Mouse (Mus musculus): ENCODE measurements at regions not wholly inside any gene's neighbourhood (a gene's known extent, or its start where the extent isn't known, plus 50 kb on each side); places are given as distances from the start of the nearest gene placed in this dataset.
A peak's percentile ranks its signal among the peaks of the same experiment; 100 is the strongest.

GRCm38 (mm10) chr14:76632763-76633162 lies 76.1 kb upstream of the Serp2 start:
- no peaks in the 10 kb centered on the region for H3K4me1 ChIP-seq (replicated peaks)
- WGBS (ENCODE audit: insufficient replicate concordance): 77% methylated on average over 6 of the region's 6 CpGs
- H3K4me3 ChIP-seq (replicated peaks): no peak overlapping the region
- no peaks in the 10 kb centered on the region for H3K36me3 ChIP-seq
- H3K9me3 ChIP-seq (replicated peaks): no peaks in the 10 kb centered on the region
- ATAC-seq (ENCODE audit: low read depth) (no peak), DNase-seq (no peak)
- H3K4me2 ChIP-seq: no peak overlapping the region
- no peak overlapping the region for H3K9ac ChIP-seq
- no peak overlapping the region for H3K27ac ChIP-seq
- peaks cover 3% of the 10 kb centered on the region; the same call in 1 of the 2 replicates for H3K27me3 ChIP-seq

DNA sequence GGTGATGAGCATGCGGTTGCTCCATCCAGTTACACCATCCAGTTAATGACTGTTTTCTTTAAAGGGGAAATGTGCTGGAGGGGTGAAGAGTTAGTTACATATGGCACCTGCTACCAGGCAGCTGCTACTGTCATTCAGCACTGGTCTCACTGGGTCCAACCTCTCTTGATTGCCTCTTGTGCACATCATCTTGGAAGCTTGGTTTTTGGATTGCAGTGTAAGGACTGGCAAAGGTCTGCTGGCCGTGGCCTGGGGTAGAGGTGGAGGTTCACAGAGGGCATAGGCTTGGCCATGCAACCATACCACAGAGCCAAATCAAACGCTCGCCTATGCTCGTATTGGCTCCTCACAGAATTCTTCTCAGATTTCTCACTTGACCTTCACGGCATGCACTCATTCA lies 75.1 kb upstream of the Serp2 start:
- Histone ChIP-seq H3K9ac (no peak overlapping the region), H3K4me2 (no peak overlapping the region), H3K27me3 (peaks cover 3% of the 10 kb centered on the region; the same call in 1 of the 2 replicates), H3K4me3 (replicated peaks) (no peak overlapping the region), H3K27ac (no peak overlapping the region), H3K4me1 (replicated peaks) (no peaks in the 10 kb centered on the region), H3K36me3 (no peaks in the 10 kb centered on the region), H3K9me3 (replicated peaks) (no peaks in the 10 kb centered on the region)
- DNase-seq (no peak), ATAC-seq (ENCODE audit: low read depth) (no peak)
- 73% methylated on average over 6 of the region's 6 CpGs for WGBS (ENCODE audit: insufficient replicate concordance)

- H3K9me3 ChIP-seq (replicated peaks): no peaks in the 10 kb centered on the region
- no peak overlapping the region for H3K27ac ChIP-seq
- no peak for DNase-seq
- H3K4me3 ChIP-seq (replicated peaks): no peak overlapping the region
- no peaks in the 10 kb centered on the region for H3K4me1 ChIP-seq (replicated peaks)
- 79% methylated on average over 4 of the region's 4 CpGs for WGBS (ENCODE audit: insufficient replicate concordance)
- no peak overlapping the region for H3K9ac ChIP-seq
- ATAC-seq (ENCODE audit: low read depth): no peak
- no peaks in the 10 kb centered on the region for H3K36me3 ChIP-seq
- H3K27me3 ChIP-seq: 0 out of 2 replicates have a peak, but pooled peaks cover 3% of the 10 kb centered on the region
- no peak overlapping the region for H3K4me2 ChIP-seq
Measured at GRCm38 (mm10) chr14:76631181-76631580, 74.5 kb upstream of the Serp2 start.

GRCm38 (mm10) chr14:76629913-76630478 lies 73.3 kb upstream of the Serp2 start:
- Histone ChIP-seq H3K9ac (no peak overlapping the region), H3K4me3 (replicated peaks) (no peak overlapping the region), H3K4me1 (replicated peaks) (peaks cover 11% of the 10 kb centered on the region), H3K27me3 (0 out of 2 replicates have a peak, but pooled peaks cover 3% of the 10 kb centered on the region), H3K9me3 (replicated peaks) (no peaks in the 10 kb centered on the region), H3K27ac (no peak overlapping the region), H3K4me2 (no peak overlapping the region), H3K36me3 (no peaks in the 10 kb centered on the region)
- ATAC-seq (ENCODE audit: low read depth) (no peak), DNase-seq (no peak)
- 62% methylated on average over 11 of the region's 11 CpGs for WGBS (ENCODE audit: insufficient replicate concordance)

- WGBS (ENCODE audit: insufficient replicate concordance): 72% methylated on average over 10 of the region's 10 CpGs
- H3K9me3 ChIP-seq (replicated peaks): no peaks in the 10 kb centered on the region
- ATAC-seq (ENCODE audit: low read depth): no peak
Measured at GRCm38 (mm10) chr14:76628182-76628892, 71.6 kb upstream of the Serp2 start.

GRCm38 (mm10) chr14:76625589-76626368 lies 69.1 kb upstream of the Serp2 start:
- Histone ChIP-seq H3K27me3 (0 out of 2 replicates have a peak, but pooled peaks cover 3% of the 10 kb centered on the region), H3K9me3 (replicated peaks) (no peaks in the 10 kb centered on the region), H3K4me3 (replicated peaks) (no peak overlapping the region), H3K4me1 (replicated peaks) (peaks cover 45% of the 10 kb centered on the region), H3K27ac (no peak overlapping the region), H3K4me2 (no peak overlapping the region), H3K9ac (no peak overlapping the region), H3K36me3 (no peaks in the 10 kb centered on the region)
- 54% methylated on average over 10 of the region's 10 CpGs for WGBS (ENCODE audit: insufficient replicate concordance)
- DNase-seq: no peak
- peak; percentile 26; the same call in 1 of the 2 replicates for ATAC-seq (ENCODE audit: low read depth)

More at GRCm38 (mm10) chr14:76628182-76628892, 71.6 kb upstream of the Serp2 start:
- no peak overlapping the region for H3K4me3 ChIP-seq (replicated peaks)
- no peak overlapping the region for H3K9ac ChIP-seq
- H3K27me3 ChIP-seq: 0 out of 2 replicates have a peak, but pooled peaks cover 3% of the 10 kb centered on the region
- H3K27ac ChIP-seq: no peak overlapping the region
- H3K4me2 ChIP-seq: no peak overlapping the region
- DNase-seq: no peak
- H3K36me3 ChIP-seq: no peaks in the 10 kb centered on the region
- peaks cover 27% of the 10 kb centered on the region for H3K4me1 ChIP-seq (replicated peaks)

GRCm38 (mm10) chr14:76624626-76625378 lies 68.1 kb upstream of the Serp2 start:
- DNase-seq: no peak
- Histone ChIP-seq H3K4me2 (no peak overlapping the region), H3K36me3 (no peaks in the 10 kb centered on the region), H3K4me3 (replicated peaks) (no peak overlapping the region), H3K27me3 (0 out of 2 replicates have a peak, but pooled peaks cover 3% of the 10 kb centered on the region), H3K4me1 (replicated peaks) (peaks cover 45% of the 10 kb centered on the region), H3K27ac (no peak overlapping the region), H3K9me3 (replicated peaks) (no peaks in the 10 kb centered on the region), H3K9ac (no peak overlapping the region)
- 51% methylated on average over 7 of the region's 7 CpGs for WGBS (ENCODE audit: insufficient replicate concordance)
- peak; percentile 20; the same call in 1 of the 2 replicates for ATAC-seq (ENCODE audit: low read depth)

- WGBS (ENCODE audit: insufficient replicate concordance): 16% methylated on average over 10 of the region's 10 CpGs
- ATAC-seq (ENCODE audit: low read depth) (no peak), DNase-seq (no peak)
- no peak overlapping the region for H3K9ac ChIP-seq
- H3K4me2 ChIP-seq: no peak overlapping the region
- H3K4me1 ChIP-seq (replicated peaks): peaks cover 45% of the 10 kb centered on the region
- no peaks in the 10 kb centered on the region for H3K27me3 ChIP-seq
- no peaks in the 10 kb centered on the region for H3K36me3 ChIP-seq
- no peak overlapping the region for H3K27ac ChIP-seq
- H3K9me3 ChIP-seq (replicated peaks): no peaks in the 10 kb centered on the region
- no peak overlapping the region for H3K4me3 ChIP-seq (replicated peaks)
Measured at GRCm38 (mm10) chr14:76623371-76623988, 66.8 kb upstream of the Serp2 start.

- H3K9me3 ChIP-seq (replicated peaks): no peaks in the 10 kb centered on the region
- no peak overlapping the region for H3K4me2 ChIP-seq
- no peak overlapping the region for H3K9ac ChIP-seq
- H3K4me1 ChIP-seq (replicated peaks): peaks cover 45% of the 10 kb centered on the region
- DNase-seq: no peak
- no peaks in the 10 kb centered on the region for H3K27me3 ChIP-seq
- WGBS (ENCODE audit: insufficient replicate concordance): 18% methylated on average over 11 of the region's 11 CpGs
- no peak for ATAC-seq (ENCODE audit: low read depth)
- H3K27ac ChIP-seq: no peak overlapping the region
- no peak overlapping the region for H3K4me3 ChIP-seq (replicated peaks)
- no peaks in the 10 kb centered on the region for H3K36me3 ChIP-seq
Measured at GRCm38 (mm10) chr14:76622634-76623291, 66.1 kb upstream of the Serp2 start.

DNA sequence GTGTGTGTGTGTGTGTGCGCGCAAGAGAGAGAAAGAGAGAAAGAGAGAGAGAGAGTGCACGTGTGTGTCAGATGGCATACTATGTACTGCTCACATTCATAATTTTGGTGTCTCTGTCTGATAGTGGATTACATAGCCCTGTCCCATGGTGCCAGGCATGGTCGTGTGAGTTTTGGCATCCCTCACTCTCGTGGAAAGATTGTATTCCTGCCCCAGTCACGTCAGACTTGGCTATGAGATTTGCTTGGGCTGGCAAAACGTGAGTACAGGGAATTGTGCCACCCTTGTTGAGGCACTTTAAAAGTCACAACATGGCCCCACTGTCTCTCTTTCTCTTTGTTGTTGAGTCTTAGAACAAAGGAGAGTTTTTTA lies 62.3 kb upstream of the Serp2 start:
- no peak overlapping the region for H3K9ac ChIP-seq
- no peaks in the 10 kb centered on the region for H3K36me3 ChIP-seq
- H3K4me3 ChIP-seq (replicated peaks): no peak overlapping the region
- H3K4me1 ChIP-seq (replicated peaks): peaks cover 44% of the 10 kb centered on the region
- DNase-seq (no peak), ATAC-seq (ENCODE audit: low read depth) (no peak)
- H3K9me3 ChIP-seq (replicated peaks): no peaks in the 10 kb centered on the region
- no peak overlapping the region for H3K4me2 ChIP-seq
- H3K27ac ChIP-seq: no peak overlapping the region
- WGBS (ENCODE audit: insufficient replicate concordance): 64% methylated on average over 7 of the region's 7 CpGs
- H3K27me3 ChIP-seq: no peaks in the 10 kb centered on the region

Data from liver, embryonic 13.5 days (tissue).